Mouse (Mus musculus) embryonic facial prominence, embryonic 14.5 days (tissue): ENCODE data around the gene Trmt1. TPM values are rescaled to one million over a fixed set of nuclear protein-coding genes. Genes with fewer than 3 reads are reported as not detected.

Experiments used
- ATAC-seq: fragments of 200-750 bp; cut with Nextera tagmentation; 2 replicates; pipeline ENCODE4 v1.8.0; 2017; ENCODE audit warnings: low read depth, moderate number of reproducible peaks, moderate TSS enrichment
- DNase-seq: peaks from one replicate; pipeline ENCODE4 v3.0.0-alpha.2; 2015; ENCODE audit warnings: low spot score
- H3K27ac ChIP-seq: fragments of 300-500 bp; sonication (generic); replicated peaks from 2 replicates; pipeline ENCODE4 v1.5.1; 2014; ENCODE audit warnings: low read depth, mild to moderate bottlenecking, low read length, moderate library complexity
- H3K27me3 ChIP-seq: fragments of 300-500 bp; sonication (generic); replicated peaks from 2 replicates; pipeline ENCODE4 v1.6.1; 2014; ENCODE audit warnings: low read length; ENCODE audit not compliant: control insufficient read depth, insufficient read depth
- H3K36me3 ChIP-seq: fragments of 300-500 bp; sonication (generic); 2 replicates; pipeline ENCODE4 v1.6.1; 2014; ENCODE audit warnings: low read length, mixed read lengths; ENCODE audit not compliant: control insufficient read depth, insufficient read depth
- H3K4me1 ChIP-seq: fragments of 300-500 bp; sonication (generic); 2 replicates; pipeline ENCODE4 v1.6.1; 2014; ENCODE audit warnings: antibody characterized with exemption, low read length; ENCODE audit not compliant: control insufficient read depth, insufficient read depth
- H3K4me2 ChIP-seq: fragments of 300-500 bp; sonication (generic); 2 replicates; pipeline ENCODE4 v1.6.1; 2014; ENCODE audit warnings: low read depth, mild to moderate bottlenecking, low read length, moderate library complexity, mixed read lengths
- H3K4me3 ChIP-seq: fragments of 300-500 bp; sonication (generic); 2 replicates; pipeline ENCODE4 v1.5.1; 2014; ENCODE audit warnings: low read depth, mild to moderate bottlenecking, low read length
- H3K9ac ChIP-seq: fragments of 300-500 bp; sonication (generic); 2 replicates; pipeline ENCODE4 v1.6.1; 2014; ENCODE audit warnings: low read depth, mild to moderate bottlenecking, low read length, moderate library complexity, mixed read lengths
- H3K9me3 ChIP-seq: fragments of 300-500 bp; sonication (generic); 2 replicates; pipeline ENCODE4 v1.6.1; 2016; ENCODE audit warnings: low read length; ENCODE audit not compliant: control insufficient read depth
- WGBS: fragments of 180-500 bp; shearing (Covaris S2); extraction: QIAGEN DNeasy Blood & Tissue Kit; methylation state at CpG from one replicate; pipeline ENCODE4 v1.1.7; 2014; 5-methylcytosine and 5-hydroxymethylcytosine counted together
- polyA plus RNA-seq: library from polyadenylated mRNA; unstranded; fragments of >200 nt; fragmentation: Nextera tagmentation; extraction: Ambion mirVana; gene quantifications from 2 replicates; pipeline ENCODE4 v1.2.1, GENCODE M21; 2014

Gene Trmt1
- polyA plus RNA-seq, 1 experiment from 2014 or later = 55.8 TPM

- WGBS = 0% methylated on average over 22 of the region's 23 CpGs
- peak overlapping the region; percentile 72 for H3K9ac ChIP-seq
- no peaks in the 10 kb centered on the region for H3K9me3 ChIP-seq
- peak overlapping the region; percentile 97 for H3K27ac ChIP-seq
- ATAC-seq = peak; percentile 62
- H3K4me2 ChIP-seq = peak overlapping the region; percentile 77
- DNase-seq = peak; percentile 94
- no peaks in the 10 kb centered on the region for H3K27me3 ChIP-seq
- peak overlapping the region; percentile 39 for H3K4me3 ChIP-seq
- peaks cover 51% of the 10 kb centered on the region for H3K4me1 ChIP-seq
- no peaks in the 10 kb centered on the region for H3K36me3 ChIP-seq
These were observed 29.4 kb upstream of the Trmt1 start for GRCm38 (mm10) chr8:84656641-84657126.

- Histone ChIP-seq H3K9ac (peak overlapping the region; percentile 72), H3K27me3 (no peaks in the 10 kb centered on the region), H3K36me3 (no peaks in the 10 kb centered on the region), H3K27ac (peak overlapping the region; percentile 97), H3K4me1 (peaks cover 51% of the 10 kb centered on the region), H3K4me3 (peak overlapping the region; percentile 39), H3K9me3 (no peaks in the 10 kb centered on the region), H3K4me2 (peak overlapping the region; percentile 77)
- ATAC-seq = no peak
- DNase-seq = no peak
These were observed 28.9 kb upstream of the Trmt1 start for GRCm38 (mm10) chr8:84657203-84657602.

- ATAC-seq (no peak), DNase-seq (no peak)
- Histone ChIP-seq H3K4me1 (peaks cover 51% of the 10 kb centered on the region), H3K4me2 (no peak overlapping the region), H3K27me3 (no peaks in the 10 kb centered on the region), H3K9me3 (no peaks in the 10 kb centered on the region), H3K36me3 (no peaks in the 10 kb centered on the region), H3K9ac (no peak overlapping the region), H3K27ac (peak overlapping the region; percentile 97), H3K4me3 (no peak overlapping the region)
- WGBS = 46% methylated on average over 4 of the region's 4 CpGs
These were observed 28.4 kb upstream of the Trmt1 start for GRCm38 (mm10) chr8:84657680-84658079.

- no peaks in the 10 kb centered on the region for H3K9me3 ChIP-seq
- DNase-seq (no peak), ATAC-seq (no peak)
- peak overlapping the region; percentile 96; the same call in 1 of the 2 replicates for H3K27ac ChIP-seq
- no peaks in the 10 kb centered on the region for H3K36me3 ChIP-seq
- H3K4me1 ChIP-seq = peaks cover 58% of the 10 kb centered on the region
- 65% methylated on average over 1 of the region's 1 CpGs for WGBS
- H3K27me3 ChIP-seq = no peaks in the 10 kb centered on the region
- H3K9ac ChIP-seq = no peak overlapping the region
- H3K4me3 ChIP-seq = no peak overlapping the region
- no peak overlapping the region; the same call in 1 of the 2 replicates for H3K4me2 ChIP-seq
These were observed 27.2 kb upstream of the Trmt1 start for GRCm38 (mm10) chr8:84658951-84659350.

GRCm38 (mm10) chr8:84659936-84660818 is 25.9 kb upstream of the Trmt1 start:
- no peaks in the 10 kb centered on the region for H3K27me3 ChIP-seq
- peak overlapping the region; percentile 84 for H3K4me3 ChIP-seq
- no peaks in the 10 kb centered on the region for H3K9me3 ChIP-seq
- 2% methylated on average over 33 of the region's 33 CpGs for WGBS
- peak overlapping the region; percentile 96 for H3K27ac ChIP-seq
- peak overlapping the region; percentile 92 for H3K9ac ChIP-seq
- H3K4me1 ChIP-seq = peaks cover 51% of the 10 kb centered on the region
- DNase-seq (peak; percentile 78), ATAC-seq (no peak)
- H3K36me3 ChIP-seq = no peaks in the 10 kb centered on the region
- peak overlapping the region; percentile 88 for H3K4me2 ChIP-seq

GRCm38 (mm10) chr8:84660819-84661457 is 25.2 kb upstream of the Trmt1 start:
- Histone ChIP-seq H3K27ac (peak overlapping the region; percentile 96), H3K4me3 (peak overlapping the region; percentile 84), H3K36me3 (no peaks in the 10 kb centered on the region), H3K4me1 (peaks cover 45% of the 10 kb centered on the region), H3K27me3 (no peaks in the 10 kb centered on the region), H3K4me2 (peak overlapping the region; percentile 88), H3K9me3 (no peaks in the 10 kb centered on the region), H3K9ac (peak overlapping the region; percentile 92)
- DNase-seq (peak; percentile 62), ATAC-seq (no peak)
- 2% methylated on average over 20 of the region's 20 CpGs for WGBS

GRCm38 (mm10) chr8:84661458-84661871 is 24.6 kb upstream of the Trmt1 start:
- WGBS = under 1% methylated on average over 24 of the region's 24 CpGs
- H3K4me3 ChIP-seq = peak overlapping the region; percentile 84
- H3K9me3 ChIP-seq = no peaks in the 10 kb centered on the region
- H3K4me1 ChIP-seq = peaks cover 43% of the 10 kb centered on the region
- ATAC-seq = no peak
- DNase-seq = peak; percentile 85
- no peaks in the 10 kb centered on the region for H3K27me3 ChIP-seq
- peak overlapping the region; percentile 92 for H3K9ac ChIP-seq
- peak overlapping the region; percentile 96 for H3K27ac ChIP-seq
- no peaks in the 10 kb centered on the region for H3K36me3 ChIP-seq
- peak overlapping the region; percentile 88 for H3K4me2 ChIP-seq

GRCm38 (mm10) chr8:84661961-84662571 is 24.0 kb upstream of the Trmt1 start:
- peaks cover 38% of the 10 kb centered on the region for H3K4me1 ChIP-seq
- H3K4me2 ChIP-seq = peak overlapping the region; percentile 88
- ATAC-seq = peak; percentile 15; the same call in 1 of the 2 replicates
- H3K27ac ChIP-seq = peak overlapping the region; percentile 96
- no peaks in the 10 kb centered on the region for H3K27me3 ChIP-seq
- H3K9me3 ChIP-seq = no peaks in the 10 kb centered on the region
- H3K4me3 ChIP-seq = peak overlapping the region; percentile 84
- WGBS = under 1% methylated on average over 37 of the region's 61 CpGs
- H3K9ac ChIP-seq = peak overlapping the region; percentile 92
- peak; percentile 66 for DNase-seq
- no peaks in the 10 kb centered on the region for H3K36me3 ChIP-seq
